Mouse (Mus musculus) intestine, embryonic 15.5 days (tissue): ENCODE data around the gene C1qb. TPM values are rescaled to one million over a fixed set of nuclear protein-coding genes. Genes with fewer than 3 reads are reported as not detected.

Source experiments
- ATAC-seq: fragments of 200-750 bp; cut with Nextera tagmentation; 2 replicates; pipeline ENCODE4 v1.8.0; 2017; ENCODE audit warnings: moderate TSS enrichment, moderate library complexity
- H3K27ac ChIP-seq: fragments of 300-500 bp; sonication (generic); 2 replicates; pipeline ENCODE4 v1.5.1; 2015; ENCODE audit warnings: mild to moderate bottlenecking, inconsistent platforms
- H3K27me3 ChIP-seq: fragments of 300-500 bp; sonication (generic); replicated peaks from 2 replicates; pipeline ENCODE4 v1.6.1; 2015; ENCODE audit warnings: inconsistent platforms
- H3K36me3 ChIP-seq: fragments of 300-500 bp; sonication (generic); 2 replicates; pipeline ENCODE4 v1.6.1; 2015; ENCODE audit warnings: inconsistent platforms
- H3K4me1 ChIP-seq: fragments of 300-500 bp; sonication (generic); replicated peaks from 2 replicates; pipeline ENCODE4 v1.6.1; 2015; ENCODE audit warnings: inconsistent platforms
- H3K4me2 ChIP-seq: fragments of 300-500 bp; sonication (generic); replicated peaks from 2 replicates; pipeline ENCODE4 v1.6.1; 2015; ENCODE audit warnings: mild to moderate bottlenecking, inconsistent platforms
- H3K4me3 ChIP-seq: fragments of 300-500 bp; sonication (generic); replicated peaks from 2 replicates; pipeline ENCODE4 v1.5.1; 2015; ENCODE audit warnings: inconsistent platforms
- H3K9ac ChIP-seq: fragments of 300-500 bp; sonication (generic); 2 replicates; pipeline ENCODE4 v1.6.1; 2015; ENCODE audit warnings: inconsistent platforms
- H3K9me3 ChIP-seq: fragments of 300-500 bp; sonication (generic); 2 replicates; pipeline ENCODE4 v1.6.1; 2016; ENCODE audit warnings: inconsistent platforms
- WGBS: fragments of 180-500 bp; shearing (Covaris S2); methylation state at CpG from one replicate; pipeline ENCODE4 v1.1.7; 2015; 5-methylcytosine and 5-hydroxymethylcytosine counted together
- polyA plus RNA-seq: library from polyadenylated mRNA; unstranded; fragments of >200 nt; fragmentation: Nextera tagmentation; extraction: Ambion mirVana; gene quantifications from 2 replicates; pipeline ENCODE4 v1.2.1, GENCODE M21; 2015

The C1qb gene
- polyA plus RNA-seq, 1 experiment from 2014 or later: 67.2 TPM

GRCm38 (mm10) chr4:136863517-136863916, 22.5 kb downstream of the C1qb start:
- ATAC-seq: no peak
- H3K9ac ChIP-seq: no peak overlapping the region
- H3K4me3 ChIP-seq: no peak overlapping the region
- peaks cover 22% of the 10 kb centered on the region for H3K4me1 ChIP-seq
- H3K9me3 ChIP-seq: no peaks in the 10 kb centered on the region
- 0 out of 2 replicates have a peak, but pooled peaks cover 3% of the 10 kb centered on the region for H3K27me3 ChIP-seq
- 49% methylated on average over 9 of the region's 9 CpGs for WGBS
- H3K4me2 ChIP-seq: no peak overlapping the region
- H3K36me3 ChIP-seq: no peaks in the 10 kb centered on the region
- H3K27ac ChIP-seq: no peak overlapping the region

- ATAC-seq: no peak
- Histone ChIP-seq H3K27me3 (0 out of 2 replicates have a peak, but pooled peaks cover 3% of the 10 kb centered on the region), H3K9me3 (no peaks in the 10 kb centered on the region), H3K36me3 (no peaks in the 10 kb centered on the region), H3K27ac (no peak overlapping the region), H3K9ac (no peak overlapping the region), H3K4me1 (peaks cover 15% of the 10 kb centered on the region), H3K4me3 (no peak overlapping the region), H3K4me2 (no peak overlapping the region)
- 65% methylated on average over 2 of the region's 2 CpGs for WGBS
Observed at GRCm38 (mm10) chr4:136862411-136862810, 23.6 kb downstream of the C1qb start.

- H3K4me2 ChIP-seq: no peak overlapping the region; the same call in 1 of the 2 replicates
- ATAC-seq: 0 out of 2 replicates have a peak, but pooled peaks have one; percentile 24
Observed at GRCm38 (mm10) chr4:136861806-136862205, 24.2 kb downstream of the C1qb start.

GRCm38 (mm10) chr4:136860022-136860421, 26.0 kb downstream of the C1qb start:
- Histone ChIP-seq H3K9me3 (no peaks in the 10 kb centered on the region), H3K4me1 (peaks cover 13% of the 10 kb centered on the region), H3K27me3 (0 out of 2 replicates have a peak, but pooled peaks cover 3% of the 10 kb centered on the region), H3K27ac (no peak overlapping the region), H3K4me3 (no peak overlapping the region), H3K9ac (no peak overlapping the region), H3K36me3 (no peaks in the 10 kb centered on the region), H3K4me2 (no peak overlapping the region)
- ATAC-seq: no peak
- WGBS: 85% methylated on average over 7 of the region's 7 CpGs

More at GRCm38 (mm10) chr4:136861806-136862205, 24.2 kb downstream of the C1qb start:
- H3K27me3 ChIP-seq: 0 out of 2 replicates have a peak, but pooled peaks cover 3% of the 10 kb centered on the region
- no peaks in the 10 kb centered on the region for H3K9me3 ChIP-seq
- peak overlapping the region; percentile 21; the same call in 1 of the 2 replicates for H3K9ac ChIP-seq
- H3K4me1 ChIP-seq: peaks cover 15% of the 10 kb centered on the region
- no peaks in the 10 kb centered on the region for H3K36me3 ChIP-seq
- 10% methylated on average over 17 of the region's 17 CpGs for WGBS
- H3K27ac ChIP-seq: no peak overlapping the region
- H3K4me3 ChIP-seq: no peak overlapping the region

GRCm38 (mm10) chr4:136855081-136855480, 30.9 kb downstream of the C1qb start:
- H3K27me3 ChIP-seq: no peaks in the 10 kb centered on the region
- WGBS: 35% methylated on average over 6 of the region's 6 CpGs
- H3K36me3 ChIP-seq: no peaks in the 10 kb centered on the region
- no peaks in the 10 kb centered on the region for H3K9me3 ChIP-seq
- no peak overlapping the region for H3K4me3 ChIP-seq
- no peak overlapping the region for H3K27ac ChIP-seq
- no peak overlapping the region for H3K4me2 ChIP-seq
- H3K9ac ChIP-seq: no peak overlapping the region
- no peak for ATAC-seq
- H3K4me1 ChIP-seq: no peaks in the 10 kb centered on the region

GRCm38 (mm10) chr4:136852989-136853388, 33.0 kb downstream of the C1qb start:
- Histone ChIP-seq H3K9ac (no peak overlapping the region), H3K36me3 (no peaks in the 10 kb centered on the region), H3K27ac (peak overlapping the region; percentile 89), H3K4me2 (peak overlapping the region; percentile 45), H3K4me1 (no peaks in the 10 kb centered on the region), H3K9me3 (no peaks in the 10 kb centered on the region), H3K27me3 (no peaks in the 10 kb centered on the region), H3K4me3 (no peak overlapping the region)
- ATAC-seq: peak; percentile 89
- 55% methylated on average over 12 of the region's 12 CpGs for WGBS

- H3K36me3 ChIP-seq: no peaks in the 10 kb centered on the region
- peak; percentile 90 for ATAC-seq
- no peak overlapping the region for H3K9ac ChIP-seq
- 36% methylated on average over 5 of the region's 5 CpGs for WGBS
- H3K4me1 ChIP-seq: no peaks in the 10 kb centered on the region
- H3K4me3 ChIP-seq: no peak overlapping the region
- peak overlapping the region; percentile 89 for H3K27ac ChIP-seq
- no peaks in the 10 kb centered on the region for H3K9me3 ChIP-seq
- H3K4me2 ChIP-seq: peak overlapping the region; percentile 45
- H3K27me3 ChIP-seq: no peaks in the 10 kb centered on the region
Observed at GRCm38 (mm10) chr4:136852119-136852518, 33.9 kb downstream of the C1qb start.

GRCm38 (mm10) chr4:136848565-136848964, 37.4 kb downstream of the C1qb start:
- Histone ChIP-seq H3K27me3 (no peaks in the 10 kb centered on the region), H3K27ac (no peak overlapping the region), H3K9ac (no peak overlapping the region), H3K9me3 (no peaks in the 10 kb centered on the region), H3K4me1 (no peaks in the 10 kb centered on the region), H3K4me2 (no peak overlapping the region), H3K36me3 (no peaks in the 10 kb centered on the region), H3K4me3 (no peak overlapping the region)
- 73% methylated on average over 4 of the region's 4 CpGs for WGBS
- no peak for ATAC-seq

GRCm38 (mm10) chr4:136847166-136847565, 38.8 kb downstream of the C1qb start:
- 80% methylated on average over 6 of the region's 6 CpGs for WGBS

GRCm38 (mm10) chr4:136842802-136843201, 43.2 kb downstream of the C1qb start:
- Histone ChIP-seq H3K9ac (no peak overlapping the region), H3K4me1 (peaks cover 27% of the 10 kb centered on the region), H3K9me3 (no peaks in the 10 kb centered on the region), H3K27ac (0 out of 2 replicates have a peak overlapping the region, but pooled peaks have one; percentile 56), H3K4me3 (no peak overlapping the region), H3K4me2 (peak overlapping the region; percentile 28; the same call in 1 of the 2 replicates), H3K36me3 (no peaks in the 10 kb centered on the region), H3K27me3 (0 out of 2 replicates have a peak, but pooled peaks cover 2% of the 10 kb centered on the region)
- ATAC-seq: peak; percentile 89
- WGBS: 58% methylated on average over 10 of the region's 10 CpGs

More at GRCm38 (mm10) chr4:136847166-136847565, 38.8 kb downstream of the C1qb start:
- H3K9ac ChIP-seq: no peak overlapping the region
- ATAC-seq: no peak
- no peak overlapping the region for H3K4me3 ChIP-seq
- H3K9me3 ChIP-seq: no peaks in the 10 kb centered on the region
- no peak overlapping the region for H3K27ac ChIP-seq
- H3K27me3 ChIP-seq: no peaks in the 10 kb centered on the region
- no peaks in the 10 kb centered on the region for H3K36me3 ChIP-seq
- peaks cover 3% of the 10 kb centered on the region; the same call in 1 of the 2 replicates for H3K4me1 ChIP-seq
- H3K4me2 ChIP-seq: no peak overlapping the region

- no peak overlapping the region for H3K27ac ChIP-seq
- 0 out of 2 replicates have a peak, but pooled peaks cover 2% of the 10 kb centered on the region for H3K27me3 ChIP-seq
- H3K4me1 ChIP-seq: peaks cover 34% of the 10 kb centered on the region
- H3K36me3 ChIP-seq: no peaks in the 10 kb centered on the region
- ATAC-seq: no peak; the same call in 1 of the 2 replicates
- WGBS: 54% methylated on average over 4 of the region's 4 CpGs
- H3K4me2 ChIP-seq: no peak overlapping the region
- no peak overlapping the region for H3K4me3 ChIP-seq
- H3K9me3 ChIP-seq: no peaks in the 10 kb centered on the region
- no peak overlapping the region for H3K9ac ChIP-seq
Observed at GRCm38 (mm10) chr4:136842033-136842432, 44.0 kb downstream of the C1qb start.

- H3K9ac ChIP-seq: no peak overlapping the region
- no peaks in the 10 kb centered on the region for H3K9me3 ChIP-seq
- H3K4me3 ChIP-seq: no peak overlapping the region
- WGBS: 4% methylated on average over 5 of the region's 5 CpGs
- peak; percentile 55 for ATAC-seq
- H3K27me3 ChIP-seq: 0 out of 2 replicates have a peak, but pooled peaks cover 2% of the 10 kb centered on the region
- H3K4me1 ChIP-seq: peaks cover 42% of the 10 kb centered on the region
- H3K27ac ChIP-seq: no peak overlapping the region
- no peak overlapping the region for H3K4me2 ChIP-seq
- H3K36me3 ChIP-seq: no peaks in the 10 kb centered on the region
Observed at GRCm38 (mm10) chr4:136841056-136841455, 44.9 kb downstream of the C1qb start.

GRCm38 (mm10) chr4:136838462-136838861, 47.5 kb downstream of the C1qb start:
- H3K36me3 ChIP-seq: no peaks in the 10 kb centered on the region
- no peak overlapping the region for H3K9ac ChIP-seq
- H3K4me2 ChIP-seq: no peak overlapping the region
- no peak overlapping the region for H3K4me3 ChIP-seq
- peaks cover 58% of the 10 kb centered on the region for H3K4me1 ChIP-seq
- WGBS: 51% methylated on average over 9 of the region's 9 CpGs
- no peak overlapping the region for H3K27ac ChIP-seq
- no peaks in the 10 kb centered on the region for H3K9me3 ChIP-seq
- H3K27me3 ChIP-seq: 0 out of 2 replicates have a peak, but pooled peaks cover 2% of the 10 kb centered on the region
- no peak for ATAC-seq
